Mouse (Mus musculus) limb, embryonic 10.5 days (tissue): ENCODE results near the gene Cblb. TPM values are rescaled to one million over a fixed set of nuclear protein-coding genes. Genes with fewer than 3 reads are reported as not detected.
A peak's percentile ranks its signal among the peaks of the same experiment; 100 is the strongest.

Experiments used
- DNase-seq: peaks from one replicate; pipeline ENCODE4 v3.0.0-alpha.2; 2017; ENCODE audit warnings: low spot score
- H3K27ac ChIP-seq: fragments of 300-500 bp; sonication (generic); 2 replicates; pipeline ENCODE4 v1.5.1; 2016; ENCODE audit warnings: mild to moderate bottlenecking
- H3K27me3 ChIP-seq: fragments of 300-500 bp; sonication (generic); 2 replicates; pipeline ENCODE4 v1.6.1; 2016; ENCODE audit warnings: low read depth, mild to moderate bottlenecking; ENCODE audit not compliant: poor library complexity, severe bottlenecking
- H3K36me3 ChIP-seq: fragments of 300-500 bp; sonication (generic); 2 replicates; pipeline ENCODE4 v1.6.1; 2016; ENCODE audit warnings: mild to moderate bottlenecking, moderate library complexity
- H3K4me1 ChIP-seq: fragments of 300-500 bp; sonication (generic); 2 replicates; pipeline ENCODE4 v1.6.1; 2016
- H3K4me3 ChIP-seq: fragments of 300-500 bp; sonication (generic); 2 replicates; pipeline ENCODE4 v1.5.1; 2016; ENCODE audit warnings: mild to moderate bottlenecking, moderate library complexity
- H3K9me3 ChIP-seq: fragments of 300-500 bp; sonication (generic); replicated peaks from 2 replicates; pipeline ENCODE4 v1.6.1; 2016; ENCODE audit warnings: mild to moderate bottlenecking
- WGBS: fragments of 180-500 bp; shearing (Covaris S2); methylation state at CpG from one replicate; pipeline ENCODE4 v1.1.7; 2016; 5-methylcytosine and 5-hydroxymethylcytosine counted together
- polyA plus RNA-seq: library from polyadenylated mRNA; unstranded; fragments of >200 nt; fragmentation: Nextera tagmentation; extraction: Ambion mirVana; gene quantifications from 2 replicates; pipeline ENCODE4 v1.2.1, GENCODE M21; 2016

The Cblb gene
- polyA plus RNA-seq, 1 experiment from 2014 or later: 34.6 TPM

DNA sequence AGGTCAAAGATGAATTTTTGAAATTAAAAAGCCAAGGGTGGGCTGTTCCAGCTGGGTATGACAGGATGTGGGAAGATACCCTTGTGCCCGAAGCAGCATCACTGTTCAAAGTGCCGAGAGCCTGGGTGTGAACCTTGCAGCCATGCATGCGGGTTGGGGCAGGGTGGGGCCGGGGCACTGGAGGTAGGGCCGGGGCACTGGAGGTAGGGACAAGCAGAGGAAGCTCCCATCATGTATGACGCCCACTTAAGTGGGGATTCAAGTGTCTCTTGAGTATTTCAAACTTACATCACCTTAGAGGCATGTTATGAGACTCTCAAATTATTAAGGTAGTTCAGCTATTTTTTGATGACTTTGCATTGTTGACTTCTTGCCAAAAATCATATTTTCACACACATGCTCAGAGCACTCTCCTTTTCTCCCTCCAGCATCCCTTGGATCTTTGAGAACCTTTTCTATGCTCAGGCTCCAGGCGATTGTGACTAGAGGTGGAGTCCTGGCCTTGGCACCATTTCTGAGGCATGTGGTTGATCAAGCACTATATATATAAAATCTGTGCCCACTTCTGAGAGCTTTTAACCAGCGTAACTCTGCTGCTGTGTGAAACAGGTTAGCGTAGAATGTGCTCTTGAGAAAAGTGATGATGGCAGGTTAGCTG lies 55.9 kb downstream of the Cblb start:
- no peak overlapping the region for H3K27ac ChIP-seq
- peaks cover 29% of the 10 kb centered on the region for H3K4me1 ChIP-seq
- no peak overlapping the region for H3K4me3 ChIP-seq
- peaks cover 12% of the 10 kb centered on the region; the same call in 1 of the 2 replicates for H3K36me3 ChIP-seq
- no peaks in the 10 kb centered on the region for H3K9me3 ChIP-seq
- WGBS: 93% methylated on average over 9 of the region's 9 CpGs
- no peaks in the 10 kb centered on the region for H3K27me3 ChIP-seq
- no peak for DNase-seq

DNA sequence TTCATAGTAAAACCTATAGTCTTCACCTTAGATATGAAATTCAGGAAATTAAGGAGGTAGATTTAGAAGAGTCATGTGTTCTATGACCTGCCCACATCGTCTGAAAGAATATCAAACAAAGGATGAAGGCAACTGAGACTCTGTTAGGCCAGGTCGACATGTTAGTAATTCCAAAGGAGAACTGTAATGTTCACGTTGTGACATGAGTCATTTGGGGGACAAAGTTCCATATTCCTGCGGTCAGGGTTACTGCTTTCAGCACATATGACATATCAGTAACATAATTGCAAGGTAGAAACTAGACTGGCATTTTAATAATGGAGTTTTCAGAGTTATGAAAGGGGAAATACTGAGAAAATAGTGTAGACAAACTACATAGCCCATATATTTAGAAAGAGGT lies 58.3 kb downstream of the Cblb start:
- no peak overlapping the region for H3K4me3 ChIP-seq
- no peaks in the 10 kb centered on the region for H3K9me3 ChIP-seq
- H3K4me1 ChIP-seq: peaks cover 48% of the 10 kb centered on the region
- no peak for DNase-seq
- H3K36me3 ChIP-seq: peaks cover 13% of the 10 kb centered on the region
- H3K27me3 ChIP-seq: no peaks in the 10 kb centered on the region
- 91% methylated on average over 4 of the region's 4 CpGs for WGBS
- no peak overlapping the region for H3K27ac ChIP-seq

DNA sequence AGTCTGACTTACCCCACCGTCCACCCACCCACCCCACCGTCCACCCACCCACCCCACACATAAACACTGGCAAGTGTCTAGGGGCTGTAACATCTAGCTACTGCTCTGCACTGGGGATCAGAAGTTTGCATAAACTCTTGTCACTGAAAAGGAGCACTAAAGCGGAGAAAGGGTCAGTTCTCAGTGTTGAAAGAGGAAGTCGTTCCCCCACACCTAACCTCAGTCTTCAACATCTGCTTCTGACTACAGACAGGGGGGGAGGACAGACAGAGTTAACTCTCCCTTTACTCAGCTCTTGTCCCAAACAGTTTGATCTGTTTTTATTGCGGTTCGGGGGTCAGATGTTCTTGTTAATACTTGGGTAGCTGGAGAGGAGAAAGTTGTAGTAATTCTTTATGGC lies 59.9 kb downstream of the Cblb start:
- no peak for DNase-seq
- Histone ChIP-seq H3K27me3 (no peaks in the 10 kb centered on the region), H3K36me3 (peaks cover 22% of the 10 kb centered on the region), H3K4me3 (no peak overlapping the region), H3K27ac (0 out of 2 replicates have a peak overlapping the region, but pooled peaks have one; percentile 14), H3K4me1 (peaks cover 51% of the 10 kb centered on the region), H3K9me3 (no peaks in the 10 kb centered on the region)
- WGBS: 37% methylated on average over 6 of the region's 6 CpGs

DNA sequence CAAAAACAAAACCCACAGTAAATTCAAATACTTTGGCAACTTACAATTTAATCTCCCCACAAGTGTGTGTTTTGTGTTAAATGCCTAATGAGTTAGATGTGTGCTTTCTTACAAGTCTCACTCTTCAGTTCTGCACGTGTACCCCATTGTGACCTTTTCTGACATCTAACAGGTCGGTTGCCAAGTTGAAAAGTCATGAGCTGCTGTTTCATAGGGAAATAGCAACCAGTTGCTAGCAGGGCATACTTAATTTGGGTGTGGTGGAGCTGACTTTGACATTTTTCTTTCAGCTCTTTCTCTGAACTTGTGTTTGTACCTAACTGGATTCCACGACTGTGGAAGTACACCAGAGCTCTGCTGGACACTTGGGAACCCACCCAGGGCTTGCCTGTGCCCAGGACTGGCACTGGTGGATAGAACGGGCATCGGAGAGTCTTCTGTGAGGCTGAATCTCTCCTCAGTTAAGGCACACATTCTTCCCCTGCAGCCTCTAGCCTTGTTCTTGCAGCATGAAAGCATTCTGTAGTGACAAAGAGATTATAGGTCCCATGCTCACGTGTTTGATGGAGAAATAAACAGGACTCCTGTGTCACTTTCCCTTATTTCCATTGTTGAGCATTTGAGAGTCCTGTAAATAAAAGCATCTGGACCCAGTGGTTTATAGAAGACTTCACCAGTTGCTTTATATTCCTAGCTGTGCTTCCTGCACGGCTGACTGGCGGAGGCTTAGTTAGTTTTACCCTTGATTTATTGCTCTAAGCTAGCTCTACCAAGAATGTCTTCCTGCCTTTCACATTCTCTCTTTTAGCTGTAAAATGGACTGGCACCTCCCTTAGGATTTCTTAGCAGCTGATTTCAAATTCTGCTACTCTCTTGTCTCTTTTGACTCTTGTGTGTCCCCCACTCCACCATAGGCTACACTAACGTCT lies 62.6 kb downstream of the Cblb start:
- peaks cover 36% of the 10 kb centered on the region for H3K36me3 ChIP-seq
- H3K4me3 ChIP-seq: no peak overlapping the region
- peaks cover 47% of the 10 kb centered on the region for H3K4me1 ChIP-seq
- no peak for DNase-seq
- H3K9me3 ChIP-seq: no peaks in the 10 kb centered on the region
- H3K27me3 ChIP-seq: no peaks in the 10 kb centered on the region
- H3K27ac ChIP-seq: peak overlapping the region; percentile 74
- 52% methylated on average over 9 of the region's 9 CpGs for WGBS

DNA sequence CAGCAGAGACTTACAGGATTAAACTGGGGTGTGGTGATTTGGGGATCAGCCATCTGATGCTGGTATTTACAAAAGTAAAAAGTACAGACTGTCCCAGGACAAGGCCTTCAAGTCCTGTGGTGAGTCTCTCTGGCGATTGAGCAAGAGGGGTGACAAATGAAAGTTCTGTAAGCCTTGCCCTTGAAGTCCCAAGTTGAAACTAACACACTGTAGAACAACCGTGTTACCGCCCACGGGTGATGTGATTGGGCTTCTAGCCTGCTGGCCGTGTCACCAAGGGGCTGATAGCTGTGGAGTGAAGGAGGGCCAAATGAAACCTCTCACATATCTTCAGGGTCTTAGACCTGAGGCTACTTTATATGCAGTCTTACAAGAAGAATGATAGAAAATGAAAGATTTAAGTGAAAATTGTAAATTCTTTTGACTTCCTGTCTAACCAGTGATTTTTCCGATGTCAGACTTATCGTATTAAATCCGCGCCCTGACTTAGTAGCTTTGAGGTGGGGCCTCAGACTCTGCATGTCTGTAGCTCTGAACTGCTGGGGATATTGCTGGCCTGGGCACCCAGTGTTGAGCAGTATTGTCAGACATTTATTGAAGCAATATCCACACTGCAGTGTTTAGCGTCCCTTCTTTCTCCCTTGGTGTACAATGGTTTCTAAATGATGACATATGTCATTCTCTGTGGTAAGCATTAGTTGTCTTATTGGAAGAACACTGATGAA lies 63.9 kb downstream of the Cblb start:
- no peak overlapping the region for H3K27ac ChIP-seq
- H3K27me3 ChIP-seq: no peaks in the 10 kb centered on the region
- no peak overlapping the region for H3K4me3 ChIP-seq
- no peak for DNase-seq
- peaks cover 35% of the 10 kb centered on the region for H3K36me3 ChIP-seq
- peaks cover 42% of the 10 kb centered on the region for H3K4me1 ChIP-seq
- no peaks in the 10 kb centered on the region for H3K9me3 ChIP-seq
- 95% methylated on average over 10 of the region's 10 CpGs for WGBS

DNA sequence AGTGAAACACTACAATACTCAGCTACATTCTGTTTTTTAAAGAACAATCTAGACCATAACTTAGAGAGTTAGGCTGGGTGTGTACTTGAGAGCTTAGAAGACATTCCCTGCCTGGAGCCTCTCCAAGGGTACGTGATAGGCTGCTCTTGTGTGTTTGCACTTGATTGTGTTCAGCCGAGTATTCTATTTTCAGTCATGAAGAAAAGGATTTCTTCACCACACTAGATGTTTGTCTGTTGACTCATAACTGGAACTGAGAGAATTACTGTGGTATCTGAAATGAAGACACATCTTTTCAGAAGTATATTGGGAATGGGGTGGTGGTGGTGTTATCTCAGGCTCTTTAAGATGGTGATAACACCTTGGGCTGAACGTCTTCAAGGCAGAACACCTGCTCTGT lies 64.6 kb downstream of the Cblb start:
- Histone ChIP-seq H3K27me3 (no peaks in the 10 kb centered on the region), H3K36me3 (peaks cover 33% of the 10 kb centered on the region), H3K4me3 (no peak overlapping the region), H3K4me1 (peaks cover 39% of the 10 kb centered on the region), H3K27ac (no peak overlapping the region), H3K9me3 (no peaks in the 10 kb centered on the region)
- 91% methylated on average over 3 of the region's 3 CpGs for WGBS
- DNase-seq: no peak

DNA sequence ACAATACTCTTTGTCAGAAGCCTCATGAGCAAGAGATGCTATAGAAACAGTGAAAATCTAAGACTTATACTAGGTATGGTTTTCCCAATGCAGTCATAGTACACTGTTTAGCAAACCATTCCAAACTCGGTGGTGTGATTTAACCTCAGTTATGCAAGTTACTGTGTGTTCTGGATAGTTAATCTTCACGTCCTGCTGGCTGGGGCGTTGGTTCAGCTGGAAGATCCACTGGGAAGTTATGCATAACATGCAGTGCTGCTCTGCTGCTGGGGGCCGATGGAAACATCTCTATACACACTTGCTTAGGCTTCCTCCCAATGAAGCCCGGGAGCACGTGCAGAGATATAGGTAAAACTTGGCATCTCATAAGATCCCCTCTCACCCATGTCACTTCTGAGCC lies 69.4 kb downstream of the Cblb start:
- H3K36me3 ChIP-seq: peaks cover 39% of the 10 kb centered on the region
- DNase-seq: no peak
- peaks cover 45% of the 10 kb centered on the region for H3K4me1 ChIP-seq
- 89% methylated on average over 6 of the region's 6 CpGs for WGBS
- H3K27me3 ChIP-seq: no peaks in the 10 kb centered on the region
- no peak overlapping the region for H3K27ac ChIP-seq
- no peak overlapping the region for H3K4me3 ChIP-seq
- no peaks in the 10 kb centered on the region for H3K9me3 ChIP-seq

DNA sequence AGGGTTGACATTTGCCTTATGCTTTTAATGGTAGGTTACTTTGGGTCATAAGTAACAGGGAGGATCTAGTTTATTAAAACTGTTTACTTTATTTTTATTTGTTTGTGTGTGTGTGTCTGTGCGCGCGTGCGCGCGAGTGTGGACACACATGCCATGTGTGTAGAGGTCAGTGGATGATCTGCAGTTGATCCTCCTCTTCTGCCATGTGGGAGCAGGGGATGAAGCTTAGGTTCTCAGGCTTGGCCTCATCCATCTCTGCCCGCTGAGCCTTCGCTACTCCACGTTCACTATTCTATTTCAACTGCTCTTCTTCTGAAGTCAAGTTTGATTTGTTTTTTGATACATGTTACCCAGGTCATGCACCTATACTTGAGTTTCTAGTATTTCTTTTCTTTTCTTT lies 73.6 kb downstream of the Cblb start:
- Histone ChIP-seq H3K4me1 (peaks cover 54% of the 10 kb centered on the region), H3K27ac (no peak overlapping the region), H3K27me3 (no peaks in the 10 kb centered on the region), H3K36me3 (peaks cover 18% of the 10 kb centered on the region), H3K9me3 (no peaks in the 10 kb centered on the region), H3K4me3 (no peak overlapping the region)
- WGBS: 93% methylated on average over 9 of the region's 9 CpGs
- no peak for DNase-seq

DNA sequence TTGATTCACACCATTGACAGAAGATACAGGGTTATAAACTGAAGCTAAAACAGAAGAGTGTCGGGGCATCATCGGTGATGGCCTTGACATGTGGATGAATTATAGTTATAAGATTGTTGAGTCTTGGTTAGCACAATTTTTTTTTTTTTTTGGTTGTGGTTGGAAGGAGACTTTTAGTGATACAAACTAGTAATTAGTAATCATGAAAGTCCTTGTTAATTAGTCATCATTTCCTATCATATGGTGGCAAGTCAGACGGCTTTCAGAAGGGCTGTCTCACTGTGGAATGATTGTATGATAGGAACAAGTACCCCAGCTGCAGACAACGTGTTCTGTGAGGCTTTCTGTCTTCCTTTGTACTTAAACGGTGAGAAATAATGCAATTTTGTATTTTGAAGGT lies 76.8 kb downstream of the Cblb start:
- Histone ChIP-seq H3K9me3 (no peaks in the 10 kb centered on the region), H3K4me1 (peaks cover 35% of the 10 kb centered on the region), H3K36me3 (peaks cover 12% of the 10 kb centered on the region), H3K27me3 (no peaks in the 10 kb centered on the region), H3K27ac (no peak overlapping the region), H3K4me3 (no peak overlapping the region)
- WGBS: 85% methylated on average over 5 of the region's 5 CpGs
- no peak for DNase-seq

DNA sequence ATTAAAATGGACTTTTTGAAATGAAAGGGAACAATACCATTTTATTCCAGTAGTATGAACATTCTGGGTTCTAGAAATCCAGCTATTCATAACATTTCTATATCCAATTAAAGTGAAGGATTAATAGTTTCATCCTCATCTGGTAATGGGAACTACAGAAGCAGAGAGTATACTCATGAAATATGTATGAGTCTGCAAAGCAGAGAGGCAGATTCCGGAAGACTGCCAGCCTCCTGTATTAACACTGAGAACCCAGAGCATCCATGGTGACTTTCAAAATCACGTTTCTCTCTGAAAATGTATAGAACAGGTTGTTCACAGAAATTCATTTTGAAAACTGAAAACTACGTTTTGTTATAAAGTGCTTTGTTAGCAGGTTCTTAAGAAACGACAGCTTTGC lies 83.4 kb downstream of the Cblb start:
- WGBS: 89% methylated on average over 4 of the region's 4 CpGs
- Histone ChIP-seq H3K36me3 (peaks cover 19% of the 10 kb centered on the region), H3K27ac (no peak overlapping the region), H3K4me3 (no peak overlapping the region), H3K9me3 (no peaks in the 10 kb centered on the region), H3K27me3 (no peaks in the 10 kb centered on the region), H3K4me1 (peaks cover 36% of the 10 kb centered on the region)
- no peak for DNase-seq

DNA sequence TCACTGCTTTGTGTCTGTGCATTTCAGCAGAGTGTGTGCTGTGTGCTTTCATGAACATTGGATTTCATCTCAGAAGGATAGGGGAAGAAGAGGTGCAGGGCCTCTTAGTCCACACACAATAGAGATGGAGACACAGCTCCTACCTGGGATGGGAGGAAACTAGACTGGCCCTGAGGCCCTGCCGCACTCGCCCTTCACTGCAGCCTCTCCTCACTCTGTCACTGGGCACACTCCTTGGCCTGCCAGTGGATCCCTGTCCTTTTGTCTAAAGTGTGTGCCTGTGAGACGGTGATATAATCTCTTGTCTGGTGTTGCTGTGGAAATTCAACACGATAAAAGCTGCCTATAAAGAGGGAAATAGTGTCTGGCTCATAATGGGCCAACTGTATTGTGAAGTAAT lies 88.0 kb downstream of the Cblb start:
- WGBS: 89% methylated on average over 4 of the region's 4 CpGs
- Histone ChIP-seq H3K9me3 (no peaks in the 10 kb centered on the region), H3K27ac (no peak overlapping the region), H3K4me1 (peaks cover 34% of the 10 kb centered on the region), H3K4me3 (no peak overlapping the region), H3K36me3 (peaks cover 18% of the 10 kb centered on the region), H3K27me3 (no peaks in the 10 kb centered on the region)
- DNase-seq: no peak

DNA sequence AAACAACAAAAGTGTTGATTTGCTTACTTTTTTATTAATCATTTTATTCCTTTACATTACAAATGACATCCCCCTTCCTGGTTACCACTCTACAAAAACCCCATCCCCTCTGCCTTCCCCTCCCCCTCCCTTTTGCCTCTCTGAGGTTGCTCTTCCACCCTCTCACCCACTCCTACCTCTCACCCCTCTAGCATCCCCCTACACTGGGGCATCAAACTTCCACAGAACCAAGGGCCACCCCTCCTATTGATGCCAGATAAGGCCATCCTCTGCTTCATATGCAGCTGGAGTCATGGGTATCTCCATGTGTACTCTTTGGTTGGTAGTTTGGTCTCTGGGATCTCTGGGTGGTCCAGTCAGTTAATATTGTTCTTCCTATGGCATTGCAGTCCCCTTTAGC lies 93.9 kb downstream of the Cblb start:
- DNase-seq: no peak
- Histone ChIP-seq H3K9me3 (no peaks in the 10 kb centered on the region), H3K4me3 (no peak overlapping the region)

DNA sequence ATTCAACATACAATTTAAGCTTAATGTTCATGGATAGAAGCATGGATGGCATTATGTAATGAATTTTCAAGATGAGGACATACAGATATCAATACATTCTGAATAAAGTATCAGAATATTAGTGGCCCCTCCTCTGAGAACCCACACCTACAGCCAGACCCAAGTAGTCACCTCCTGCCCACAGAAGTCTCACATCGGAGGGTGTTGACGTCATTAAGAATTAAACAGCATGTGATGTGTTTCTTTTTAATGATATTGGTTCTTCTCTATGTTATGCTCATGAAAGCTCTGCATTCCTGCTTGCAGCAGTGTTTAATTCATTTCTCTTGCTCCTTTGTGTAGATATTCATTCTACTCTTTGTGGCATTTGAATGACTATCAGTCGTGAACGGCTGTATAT lies 94.9 kb downstream of the Cblb start:
- no peaks in the 10 kb centered on the region for H3K27me3 ChIP-seq
- H3K36me3 ChIP-seq: peaks cover 35% of the 10 kb centered on the region
- H3K4me3 ChIP-seq: no peak overlapping the region
- peaks cover 4% of the 10 kb centered on the region for H3K4me1 ChIP-seq
- H3K27ac ChIP-seq: no peak overlapping the region
- H3K9me3 ChIP-seq: no peaks in the 10 kb centered on the region
- 96% methylated on average over 4 of the region's 4 CpGs for WGBS
- DNase-seq: no peak

More for the DNA sequence above, 93.9 kb downstream of the Cblb start:
- Histone ChIP-seq H3K27me3 (no peaks in the 10 kb centered on the region), H3K27ac (no peak overlapping the region), H3K36me3 (peaks cover 32% of the 10 kb centered on the region), H3K4me1 (peaks cover 11% of the 10 kb centered on the region)
